8 mouse cellular contexts compared by ENCODE assay signal in the genomic region with DNA sequence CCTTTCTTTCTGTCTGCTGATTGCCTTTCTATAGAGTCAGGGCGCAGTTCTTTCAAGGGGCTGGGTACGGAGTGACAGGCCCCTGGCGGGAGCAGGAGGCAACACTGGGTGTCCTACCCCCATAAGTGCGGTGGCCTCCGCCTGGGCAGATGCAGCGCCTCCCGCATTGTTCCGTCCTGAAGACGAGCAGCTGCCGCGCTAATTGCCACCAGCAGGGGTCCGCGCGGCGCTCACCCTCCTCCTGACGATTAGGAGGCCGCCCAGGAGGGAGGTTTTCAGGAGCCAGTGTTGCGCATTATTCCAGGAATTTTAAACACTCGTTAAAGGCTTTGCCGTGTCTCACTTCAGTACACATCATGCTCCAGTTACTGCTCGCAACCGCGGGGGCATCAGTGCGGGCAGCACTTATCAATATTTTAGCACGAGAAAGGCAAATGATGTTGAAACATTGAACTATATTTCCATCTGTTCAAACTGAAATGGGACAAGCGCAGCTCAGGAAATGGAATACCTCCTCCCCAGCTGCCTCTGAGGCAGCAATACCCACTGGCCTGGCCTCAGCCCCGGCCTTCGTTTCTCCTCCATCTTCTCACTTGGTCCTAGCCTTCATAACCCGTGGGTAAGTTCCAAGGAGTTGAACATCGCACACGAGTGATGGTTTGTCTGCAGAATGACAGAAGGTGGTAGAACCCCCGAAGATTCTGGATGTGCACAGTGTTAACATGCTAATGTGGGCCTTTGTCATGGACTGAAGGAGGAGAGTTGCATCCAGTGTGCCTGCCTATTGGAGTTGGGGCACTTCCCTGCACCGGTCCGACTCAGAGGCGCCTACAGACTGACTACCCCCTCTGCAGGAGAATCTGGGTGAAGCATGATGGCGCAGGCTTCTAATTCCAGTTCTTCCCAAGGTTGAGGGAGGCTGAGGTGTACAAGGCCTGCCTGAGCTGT. TPM values are rescaled to one million over a fixed set of nuclear protein-coding genes. Genes with fewer than 3 reads are reported as not detected.
DNase-seq lines count a peak whose midpoint lies in the region; ATAC-seq and TF ChIP-seq lines count a peak whose summit lies in the region.

No protein-coding gene starts in this region.

- DNase-seq in lung, adult 2 months: no peak
- DNase-seq in adrenal gland, postnatal 25 days: peak; percentile 56
- DNase-seq in forebrain, embryonic 10.5 days (ENCODE audit: extremely low spot score, low spot score): peak; percentile 74
- no peak for DNase-seq in liver, adult 2 months (ENCODE audit: extremely low read depth, low read depth, low spot score)
- no peak for DNase-seq in frontal cortex, adult 2 months (ENCODE audit: extremely low spot score in 1 of 2, low spot score in 1 of 2)

- peak overlapping the region; percentile 68 for H3K4me2 ChIP-seq in lung, embryonic 15.5 days
- peak overlapping the region; percentile 61 for H3K4me2 ChIP-seq in hindbrain, embryonic 12.5 days (replicated peaks)
- H3K4me2 ChIP-seq in neural tube, embryonic 13.5 days: peak overlapping the region; percentile 62

- no peak for TF ChIP-seq POLR2A in lung, adult 2 months (IDR thresholded peaks at IDR 0.05; ENCODE audit: borderline replicate concordance, extremely low read depth, low read depth, low read length)
- no peak for TF ChIP-seq POLR2A in liver, adult 2 months (IDR thresholded peaks at IDR 0.05; ENCODE audit: extremely low read depth, insufficient read depth, low read length)

- H3K79me2 ChIP-seq in liver, adult 2 months (ENCODE audit: control insufficient read depth, insufficient read depth, low read length): no peaks in the 10 kb centered on the region

- H3K9ac ChIP-seq in lung, embryonic 15.5 days: no peak overlapping the region
- peak overlapping the region; percentile 58 for H3K9ac ChIP-seq in hindbrain, embryonic 12.5 days
- H3K9ac ChIP-seq in liver, adult 2 months (ENCODE audit: low read depth, low read length): no peak overlapping the region
- H3K9ac ChIP-seq in neural tube, embryonic 13.5 days: peak overlapping the region; percentile 66

- H3K36me3 ChIP-seq in lung, embryonic 15.5 days: no peaks in the 10 kb centered on the region
- H3K36me3 ChIP-seq in forebrain, embryonic 10.5 days (replicated peaks): no peaks in the 10 kb centered on the region
- H3K36me3 ChIP-seq in hindbrain, embryonic 12.5 days: no peaks in the 10 kb centered on the region
- no peaks in the 10 kb centered on the region for H3K36me3 ChIP-seq in liver, adult 2 months (ENCODE audit: control insufficient read depth, insufficient read depth, low read length)
- H3K36me3 ChIP-seq in neural tube, embryonic 13.5 days: no peaks in the 10 kb centered on the region

- no peak for TF ChIP-seq CTCF in lung, adult 2 months (IDR thresholded peaks at IDR 0.05; ENCODE audit: insufficient read depth, low read length)
- TF ChIP-seq CTCF in liver, adult 2 months (IDR thresholded peaks at IDR 0.05; ENCODE audit: low read depth, low read length): 0 out of 2 replicates have a peak, but pooled peaks have one; percentile 19

- peak overlapping the region; percentile 33 for H3K4me3 ChIP-seq in lung, embryonic 15.5 days
- H3K4me3 ChIP-seq in lung, adult 2 months (replicated peaks; ENCODE audit: extremely low read depth, low read depth, low read length): no peak overlapping the region
- H3K4me3 ChIP-seq in forebrain, embryonic 10.5 days: peak overlapping the region; percentile 52
- H3K4me3 ChIP-seq in hindbrain, embryonic 12.5 days: peak overlapping the region; percentile 28
- H3K4me3 ChIP-seq in liver, adult 2 months (ENCODE audit: insufficient read depth, low read depth, low read length): no peak overlapping the region
- peak overlapping the region; percentile 36 for H3K4me3 ChIP-seq in neural tube, embryonic 13.5 days

- no peak overlapping the region for H3K27ac ChIP-seq in lung, embryonic 15.5 days
- H3K27ac ChIP-seq in forebrain, embryonic 10.5 days: peak overlapping the region; percentile 75
- H3K27ac ChIP-seq in hindbrain, embryonic 12.5 days: no peak overlapping the region
- no peak overlapping the region for H3K27ac ChIP-seq in liver, adult 2 months (replicated peaks; ENCODE audit: insufficient read depth, low read depth, low read length)
- 0 out of 2 replicates have a peak overlapping the region, but pooled peaks have one; percentile 3 for H3K27ac ChIP-seq in neural tube, embryonic 13.5 days (replicated peaks)

- ATAC-seq in lung, embryonic 15.5 days (ENCODE audit: borderline replicate concordance, extremely low read depth, low FRiP score, low TSS enrichment): peak; percentile 65; the same call in 1 of the 2 replicates
- ATAC-seq in hindbrain, embryonic 12.5 days (ENCODE audit: low FRiP score): peak; percentile 84
- peak; percentile 87 for ATAC-seq in neural tube, embryonic 13.5 days (ENCODE audit: low read depth)

- 4% methylated on average over 33 of the region's 36 CpGs for WGBS in lung, embryonic 15.5 days
- 6% methylated on average over 36 of the region's 36 CpGs for WGBS in lung, adult 2 months
- under 1% methylated on average over 36 of the region's 36 CpGs for WGBS in forebrain, embryonic 10.5 days
- 2% methylated on average over 36 of the region's 36 CpGs for WGBS in hindbrain, embryonic 12.5 days
- WGBS in liver, adult 2 months: 5% methylated on average over 36 of the region's 36 CpGs
- 2% methylated on average over 36 of the region's 36 CpGs for WGBS in neural tube, embryonic 13.5 days

- H3K27me3 ChIP-seq in lung, embryonic 15.5 days: peaks cover 61% of the 10 kb centered on the region
- H3K27me3 ChIP-seq in forebrain, embryonic 10.5 days (ENCODE audit: poor library complexity, severe bottlenecking): peaks cover 92% of the 10 kb centered on the region
- H3K27me3 ChIP-seq in hindbrain, embryonic 12.5 days: peaks cover 90% of the 10 kb centered on the region
- peaks cover 8% of the 10 kb centered on the region; the same call in 1 of the 2 replicates for H3K27me3 ChIP-seq in liver, adult 2 months (ENCODE audit: control insufficient read depth, insufficient read depth, low read length)
- peaks cover 93% of the 10 kb centered on the region for H3K27me3 ChIP-seq in neural tube, embryonic 13.5 days

- H3K9me3 ChIP-seq in lung, embryonic 15.5 days: no peaks in the 10 kb centered on the region
- H3K9me3 ChIP-seq in forebrain, embryonic 10.5 days: peaks cover 4% of the 10 kb centered on the region; the same call in 1 of the 2 replicates
- H3K9me3 ChIP-seq in hindbrain, embryonic 12.5 days (replicated peaks): no peaks in the 10 kb centered on the region
- H3K9me3 ChIP-seq in neural tube, embryonic 13.5 days: no peaks in the 10 kb centered on the region

- H3K4me1 ChIP-seq in lung, embryonic 15.5 days: peaks cover 10% of the 10 kb centered on the region; the same call in 1 of the 2 replicates
- H3K4me1 ChIP-seq in lung, adult 2 months (ENCODE audit: control insufficient read depth, insufficient read depth, low read length): no peaks in the 10 kb centered on the region
- H3K4me1 ChIP-seq in forebrain, embryonic 10.5 days: peaks cover 29% of the 10 kb centered on the region
- H3K4me1 ChIP-seq in hindbrain, embryonic 12.5 days: peaks cover 17% of the 10 kb centered on the region
- H3K4me1 ChIP-seq in liver, adult 2 months (ENCODE audit: control insufficient read depth, insufficient read depth, low read length): no peaks in the 10 kb centered on the region
- H3K4me1 ChIP-seq in neural tube, embryonic 13.5 days (replicated peaks): peaks cover 17% of the 10 kb centered on the region

RNA-seq across cellular contexts. Expression of a gene that starts 32.6 kb away (rescaled TPM):
- not detected in 2 replicates for polyA plus RNA-seq in lung, embryonic 15.5 days (2015; fragmentation: Nextera tagmentation; extraction: Ambion mirVana)
- not detected in 2 replicates for polyA plus RNA-seq in lung, adult 2 months (2012; rRNA removed)
- total RNA-seq in adrenal gland, postnatal 25 days (2021): not detected in 2 replicates
- polyA plus RNA-seq in forebrain, embryonic 10.5 days (2016; fragmentation: Nextera tagmentation; extraction: Ambion mirVana): 13.1 and 15.5 TPM in 2 replicates
- 0.45 and 0.68 TPM in 2 replicates for polyA plus RNA-seq in hindbrain, embryonic 12.5 days (2016; fragmentation: Nextera tagmentation; extraction: Ambion mirVana)
- not detected in 2 replicates for total RNA-seq in liver, adult 2 months (2014; rRNA removed)
- not detected in 2 replicates for polyA plus RNA-seq in liver, adult 2 months (2012; rRNA removed)
- polyA plus RNA-seq in neural tube, embryonic 13.5 days (2015; fragmentation: Nextera tagmentation; extraction: Ambion mirVana): 0.28 TPM in 1 of 2 replicates, not detected in the other
- polyA plus RNA-seq in frontal cortex, adult 2 months (2012; rRNA removed): 0.74 and 1.2 TPM in 2 replicates

RNA-seq across cellular contexts. Expression of a gene that starts 42.1 kb away (rescaled TPM):
- polyA plus RNA-seq in lung, embryonic 15.5 days (2015; fragmentation: Nextera tagmentation; extraction: Ambion mirVana): 0.21 and 0.55 TPM in 2 replicates
- 0.18 and 0.37 TPM in 2 replicates for polyA plus RNA-seq in lung, adult 2 months (2012; rRNA removed)
- not detected in 2 replicates for total RNA-seq in adrenal gland, postnatal 25 days (2021)
- polyA plus RNA-seq in forebrain, embryonic 10.5 days (2016; fragmentation: Nextera tagmentation; extraction: Ambion mirVana): 9.7 and 10.9 TPM in 2 replicates
- polyA plus RNA-seq in hindbrain, embryonic 12.5 days (2016; fragmentation: Nextera tagmentation; extraction: Ambion mirVana): 12.5 and 15.3 TPM in 2 replicates
- not detected in 2 replicates for total RNA-seq in liver, adult 2 months (2014; rRNA removed)
- not detected in 2 replicates for polyA plus RNA-seq in liver, adult 2 months (2012; rRNA removed)
- 0.45 TPM in 1 of 2 replicates, not detected in the other for polyA plus RNA-seq in neural tube, embryonic 13.5 days (2015; fragmentation: Nextera tagmentation; extraction: Ambion mirVana)
- 0.68 and 0.69 TPM in 2 replicates for polyA plus RNA-seq in frontal cortex, adult 2 months (2012; rRNA removed)

Comparison
In these comparisons a context has a peak if more than half of its experiments do, and no peak if none do; other contexts are left out.
1. H3K4me3 ChIP-seq: peak in lung, embryonic 15.5 days (single experiment), forebrain, embryonic 10.5 days (single experiment), hindbrain, embryonic 12.5 days (single experiment) and neural tube, embryonic 13.5 days (single experiment); none in lung, adult 2 months (single experiment) and liver, adult 2 months (single experiment).
2. H3K27ac ChIP-seq: peak in forebrain, embryonic 10.5 days (single experiment) and neural tube, embryonic 13.5 days (single experiment); none in lung, embryonic 15.5 days (single experiment), hindbrain, embryonic 12.5 days (single experiment) and liver, adult 2 months (single experiment).
3. H3K9ac ChIP-seq: peak in hindbrain, embryonic 12.5 days (single experiment) and neural tube, embryonic 13.5 days (single experiment); none in lung, embryonic 15.5 days (single experiment) and liver, adult 2 months (single experiment).
4. DNase-seq: peak in adrenal gland, postnatal 25 days (single experiment) and forebrain, embryonic 10.5 days (single experiment); none in lung, adult 2 months (single experiment), liver, adult 2 months (single experiment) and frontal cortex, adult 2 months (0 of 2).
5. Peak in every context shown above with its lines, with median percentiles within 50 percentile points of each other: ATAC-seq and H3K4me2 ChIP-seq.